8 mouse cellular contexts compared by ENCODE assay signal in genomic region chr14:20661661-20662331, GRCm38 (mm10). TPM values are rescaled to one million over a fixed set of nuclear protein-coding genes. Genes with fewer than 3 reads are reported as not detected.
A peak's percentile ranks its signal among the peaks of the same experiment; 100 is the strongest.
DNase-seq lines count a peak whose midpoint lies in the region; ATAC-seq and TF ChIP-seq lines count a peak whose summit lies in the region.

No protein-coding gene starts in this region.

- peak overlapping the region; percentile 79 for H3K9ac ChIP-seq in forebrain, embryonic 14.5 days (ENCODE audit: low read length)
- peak overlapping the region; percentile 82 for H3K9ac ChIP-seq in midbrain, embryonic 13.5 days (replicated peaks)

- TF ChIP-seq CTCF in brain, embryonic 14.5 days (IDR thresholded peaks at IDR 0.05; ENCODE audit: borderline replicate concordance, extremely low read depth, insufficient read depth, insufficient read length): no peak

- peak; percentile 29 for DNase-seq in layer of hippocampus, adult 11-12 months (ENCODE audit: low spot score)
- DNase-seq in layer of hippocampus, adult 8-10 months (ENCODE audit: low spot score in 2 of 2): no peak
- DNase-seq in brain, embryonic 14.5 days (ENCODE audit: low read depth): peak; percentile 47
- DNase-seq in forebrain, embryonic 14.5 days (ENCODE audit: low spot score): peak; percentile 6
- peak; percentile 34 for DNase-seq in kidney, postnatal 10 days
- no peak for DNase-seq in adrenal gland, postnatal 25 days
- DNase-seq in gastrocnemius, postnatal 36 days: no peak

- H3K4me3 ChIP-seq in forebrain, embryonic 14.5 days (ENCODE audit: low read depth, low read length): peak overlapping the region; percentile 54
- H3K4me3 ChIP-seq in midbrain, embryonic 13.5 days (replicated peaks): peak overlapping the region; percentile 63

- intact Hi-C loops in gastrocnemius, postnatal 36 days (cut with DNase I): loop anchor here (5.0 kb wide), 1 partner anchor 1161 kb away; no protein-coding TSS in a partner anchor

- H3K27ac ChIP-seq in forebrain, embryonic 14.5 days (ENCODE audit: low read depth, low read length): peak overlapping the region; percentile 65
- H3K27ac ChIP-seq in midbrain, embryonic 13.5 days: peak overlapping the region; percentile 88

- no peak for TF ChIP-seq POLR2A in brain, embryonic 14.5 days (IDR thresholded peaks at IDR 0.05; ENCODE audit: borderline replicate concordance, extremely low read depth, insufficient read depth, insufficient read length, poor library complexity, severe bottlenecking)

- H3K9me3 ChIP-seq in forebrain, embryonic 14.5 days (replicated peaks; ENCODE audit: control insufficient read depth, low read length): no peaks in the 10 kb centered on the region
- H3K9me3 ChIP-seq in midbrain, embryonic 13.5 days: no peaks in the 10 kb centered on the region

- WGBS in forebrain, embryonic 14.5 days: 16% methylated on average over 19 of the region's 19 CpGs
- WGBS in midbrain, embryonic 13.5 days: 6% methylated on average over 18 of the region's 19 CpGs

- H3K4me1 ChIP-seq in forebrain, embryonic 14.5 days (ENCODE audit: control insufficient read depth, insufficient read depth, low read length): peaks cover 6% of the 10 kb centered on the region; the same call in 1 of the 2 replicates
- peaks cover 16% of the 10 kb centered on the region for H3K4me1 ChIP-seq in midbrain, embryonic 13.5 days (replicated peaks)

- no peaks in the 10 kb centered on the region for H3K27me3 ChIP-seq in forebrain, embryonic 14.5 days (replicated peaks; ENCODE audit: control insufficient read depth, insufficient read depth, low read length)
- H3K27me3 ChIP-seq in midbrain, embryonic 13.5 days: peaks cover 30% of the 10 kb centered on the region

- no peaks in the 10 kb centered on the region for H3K36me3 ChIP-seq in forebrain, embryonic 14.5 days (ENCODE audit: control insufficient read depth, insufficient read depth, low read length)
- no peaks in the 10 kb centered on the region for H3K36me3 ChIP-seq in midbrain, embryonic 13.5 days

- ATAC-seq in forebrain, embryonic 14.5 days: peak; percentile 30
- ATAC-seq in midbrain, embryonic 13.5 days: peak; percentile 53

- H3K4me2 ChIP-seq in forebrain, embryonic 14.5 days (ENCODE audit: low read length): peak overlapping the region; percentile 93
- H3K4me2 ChIP-seq in midbrain, embryonic 13.5 days (replicated peaks): peak overlapping the region; percentile 91

RNA-seq across cellular contexts. Expression of gene Myoz1, which starts 5.5 kb away (rescaled TPM):
- 1 to 10 TPM in 2 of 4 experiments, not detected in 2; 1.0 to 1.1 TPM for total RNA-seq in layer of hippocampus, adult 8-10 months (2022)
- polyA plus RNA-seq in brain, embryonic 14.5 days (2012; rRNA removed): 0.10 and 0.16 TPM in 2 replicates
- 0.22 TPM in 1 of 2 replicates, not detected in the other for polyA plus RNA-seq in forebrain, embryonic 14.5 days (2014; fragmentation: Nextera tagmentation; extraction: Ambion mirVana)
- polyA plus RNA-seq in midbrain, embryonic 13.5 days (2015; fragmentation: Nextera tagmentation; extraction: Ambion mirVana): not detected in 2 replicates
- not detected in 2 replicates for total RNA-seq in adrenal gland, postnatal 25 days (2021)
- 1,000 to 10,000 TPM; 3,097 to 3,157 TPM for total RNA-seq in gastrocnemius, postnatal 36 days (2021)

RNA-seq across cellular contexts. Expression of gene Synpo2l, which starts 6.4 kb away (rescaled TPM):
- under 1 TPM; 0.19 to 0.54 (median 0.27) TPM for total RNA-seq in layer of hippocampus, adult 8-10 months (2022)
- polyA plus RNA-seq in brain, embryonic 14.5 days (2012; rRNA removed): 0.23 and 0.27 TPM in 2 replicates
- polyA plus RNA-seq in forebrain, embryonic 14.5 days (2014; fragmentation: Nextera tagmentation; extraction: Ambion mirVana): 0.05 and 0.09 TPM in 2 replicates
- polyA plus RNA-seq in midbrain, embryonic 13.5 days (2015; fragmentation: Nextera tagmentation; extraction: Ambion mirVana): 0.15 and 0.27 TPM in 2 replicates
- 0.18 TPM in 1 of 2 replicates, not detected in the other for total RNA-seq in adrenal gland, postnatal 25 days (2021)
- total RNA-seq in gastrocnemius, postnatal 36 days (2021): 100 to 1,000 TPM; 158 to 184 TPM

RNA-seq across cellular contexts. Expression of gene Sec24c, which starts 12.3 kb away (rescaled TPM):
- total RNA-seq in layer of hippocampus, adult 8-10 months (2022): 100 to 1,000 TPM; 107 to 130 (median 112) TPM
- polyA plus RNA-seq in brain, embryonic 14.5 days (2012; rRNA removed): 159 and 187 TPM in 2 replicates
- 64.9 and 75.4 TPM in 2 replicates for polyA plus RNA-seq in forebrain, embryonic 14.5 days (2014; fragmentation: Nextera tagmentation; extraction: Ambion mirVana)
- polyA plus RNA-seq in midbrain, embryonic 13.5 days (2015; fragmentation: Nextera tagmentation; extraction: Ambion mirVana): 88.4 and 96.7 TPM in 2 replicates
- total RNA-seq in adrenal gland, postnatal 25 days (2021): 119 and 125 TPM in 2 replicates
- 10 to 100 TPM; 71.5 to 73.6 TPM for total RNA-seq in gastrocnemius, postnatal 36 days (2021)

RNA-seq across cellular contexts. Expression of gene Usp54, which starts 20.9 kb away (rescaled TPM):
- total RNA-seq in layer of hippocampus, adult 8-10 months (2022): 10 to 100 TPM; 53.4 to 67.8 (median 59.7) TPM
- 25.1 and 30.3 TPM in 2 replicates for polyA plus RNA-seq in brain, embryonic 14.5 days (2012; rRNA removed)
- 8.6 and 11.9 TPM in 2 replicates for polyA plus RNA-seq in forebrain, embryonic 14.5 days (2014; fragmentation: Nextera tagmentation; extraction: Ambion mirVana)
- polyA plus RNA-seq in midbrain, embryonic 13.5 days (2015; fragmentation: Nextera tagmentation; extraction: Ambion mirVana): 12.5 and 13.1 TPM in 2 replicates
- 13.2 and 16.7 TPM in 2 replicates for total RNA-seq in adrenal gland, postnatal 25 days (2021)
- total RNA-seq in gastrocnemius, postnatal 36 days (2021): 1 to 10 TPM; 5.2 to 6.8 TPM

RNA-seq across cellular contexts. Expression of gene Fut11, which starts 33.0 kb away (rescaled TPM):
- 10 to 100 TPM; 14.6 to 15.8 (median 15.0) TPM for total RNA-seq in layer of hippocampus, adult 8-10 months (2022)
- polyA plus RNA-seq in brain, embryonic 14.5 days (2012; rRNA removed): 21.1 and 24.7 TPM in 2 replicates
- 13.1 and 15.1 TPM in 2 replicates for polyA plus RNA-seq in forebrain, embryonic 14.5 days (2014; fragmentation: Nextera tagmentation; extraction: Ambion mirVana)
- polyA plus RNA-seq in midbrain, embryonic 13.5 days (2015; fragmentation: Nextera tagmentation; extraction: Ambion mirVana): 22.7 and 26.0 TPM in 2 replicates
- total RNA-seq in adrenal gland, postnatal 25 days (2021): 18.0 and 22.5 TPM in 2 replicates
- total RNA-seq in gastrocnemius, postnatal 36 days (2021): 1 to 10 TPM; 2.5 to 2.7 TPM

Comparison
In these comparisons a context has a peak if more than half of its experiments do, and no peak if none do; other contexts are left out.
1. DNase-seq: peak in layer of hippocampus, adult 11-12 months (single experiment), brain, embryonic 14.5 days (single experiment), forebrain, embryonic 14.5 days (single experiment) and kidney, postnatal 10 days (single experiment); none in layer of hippocampus, adult 8-10 months (0 of 2), adrenal gland, postnatal 25 days (single experiment) and gastrocnemius, postnatal 36 days (0 of 2).
2. RNA of gene Myoz1, which starts 5.5 kb away (total RNA-seq): 3,097 to 3,157 TPM in gastrocnemius, postnatal 36 days; 1.0 to 1.1 TPM in layer of hippocampus, adult 8-10 months and not detected in adrenal gland, postnatal 25 days; every median in the first group is over 1,000 times any median in the second.
3. RNA of gene Synpo2l, which starts 6.4 kb away (total RNA-seq): 158 to 184 TPM in gastrocnemius, postnatal 36 days; 0.19 to 0.54 TPM in layer of hippocampus, adult 8-10 months and 0.18 TPM in adrenal gland, postnatal 25 days; every median in the first group is over 100 times any median in the second.